Mouse (Mus musculus) limb, embryonic 13.5 days (tissue): ENCODE results near the gene Rftn1. TPM values are rescaled to one million over a fixed set of nuclear protein-coding genes. Genes with fewer than 3 reads are reported as not detected.
"Not testable (repeated sequence)": the region's sequence is repeated elsewhere in the genome, so short reads cannot be mapped to it uniquely, and the experiment has no call there.

Source experiments
- ATAC-seq: fragments of 200-750 bp; cut with Nextera tagmentation; 2 replicates; pipeline ENCODE4 v1.8.0; 2017; ENCODE audit warnings: low read depth, moderate number of reproducible peaks, moderate TSS enrichment; ENCODE audit not compliant: low FRiP score
- H3K27ac ChIP-seq: fragments of 300-500 bp; sonication (generic); 2 replicates; pipeline ENCODE4 v1.5.1; 2015; ENCODE audit warnings: inconsistent platforms, mild to moderate bottlenecking, moderate library complexity
- H3K27me3 ChIP-seq: fragments of 300-500 bp; sonication (generic); 2 replicates; pipeline ENCODE4 v1.6.1; 2015; ENCODE audit warnings: mild to moderate bottlenecking, inconsistent platforms
- H3K36me3 ChIP-seq: fragments of 300-500 bp; sonication (generic); 2 replicates; pipeline ENCODE4 v1.6.1; 2015; ENCODE audit warnings: inconsistent platforms, mild to moderate bottlenecking, moderate library complexity
- H3K4me1 ChIP-seq: fragments of 300-500 bp; sonication (generic); 2 replicates; pipeline ENCODE4 v1.6.1; 2015; ENCODE audit warnings: inconsistent platforms
- H3K4me2 ChIP-seq: fragments of 300-500 bp; sonication (generic); replicated peaks from 2 replicates; pipeline ENCODE4 v1.6.1; 2015; ENCODE audit warnings: inconsistent platforms, mild to moderate bottlenecking, moderate library complexity
- H3K4me3 ChIP-seq: fragments of 300-500 bp; sonication (generic); 2 replicates; pipeline ENCODE4 v1.5.1; 2015; ENCODE audit warnings: moderate library complexity, mild to moderate bottlenecking, inconsistent platforms
- H3K9ac ChIP-seq: fragments of 300-500 bp; sonication (generic); 2 replicates; pipeline ENCODE4 v1.6.1; 2015; ENCODE audit warnings: mild to moderate bottlenecking, inconsistent platforms
- H3K9me3 ChIP-seq: fragments of 300-500 bp; sonication (generic); 2 replicates; pipeline ENCODE4 v1.6.1; 2016; ENCODE audit warnings: inconsistent platforms
- WGBS: fragments of 180-500 bp; shearing (Covaris S2); methylation state at CpG from one replicate; pipeline ENCODE4 v1.1.7; 2015; 5-methylcytosine and 5-hydroxymethylcytosine counted together
- polyA plus RNA-seq: library from polyadenylated mRNA; unstranded; fragments of >200 nt; fragmentation: Nextera tagmentation; extraction: Ambion mirVana; gene quantifications from 2 replicates; pipeline ENCODE4 v1.2.1, GENCODE M21; 2015

Gene Rftn1
- polyA plus RNA-seq, 1 experiment from 2014 or later = 17.2 TPM

DNA sequence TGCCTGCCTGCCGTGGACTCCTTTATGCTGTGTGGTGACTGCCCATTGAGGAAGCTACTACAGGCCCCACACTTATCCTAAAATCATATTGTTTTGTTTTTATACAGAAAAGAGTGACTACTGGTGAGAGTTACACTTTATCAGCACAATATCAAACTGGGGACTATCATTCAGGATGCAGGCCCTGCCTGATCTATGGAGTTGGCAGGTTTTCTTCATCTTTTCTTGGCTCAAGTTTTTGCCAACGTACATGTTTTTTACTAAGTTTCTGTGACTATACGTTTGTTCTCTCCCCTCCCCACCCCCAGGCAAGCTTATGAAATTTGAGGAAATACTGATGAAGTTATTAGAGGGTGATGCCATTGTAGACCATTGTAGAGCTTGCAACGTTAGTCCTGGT lies 27.5 kb upstream of the Rftn1 start:
- no peak overlapping the region for H3K27ac ChIP-seq
- no peaks in the 10 kb centered on the region for H3K4me1 ChIP-seq
- no peak overlapping the region for H3K4me2 ChIP-seq
- ATAC-seq = no peak
- no peaks in the 10 kb centered on the region for H3K9me3 ChIP-seq
- no peak overlapping the region for H3K9ac ChIP-seq
- WGBS = 52% methylated on average over 4 of the region's 4 CpGs
- H3K36me3 ChIP-seq = no peaks in the 10 kb centered on the region
- no peak overlapping the region for H3K4me3 ChIP-seq
- no peaks in the 10 kb centered on the region for H3K27me3 ChIP-seq

DNA sequence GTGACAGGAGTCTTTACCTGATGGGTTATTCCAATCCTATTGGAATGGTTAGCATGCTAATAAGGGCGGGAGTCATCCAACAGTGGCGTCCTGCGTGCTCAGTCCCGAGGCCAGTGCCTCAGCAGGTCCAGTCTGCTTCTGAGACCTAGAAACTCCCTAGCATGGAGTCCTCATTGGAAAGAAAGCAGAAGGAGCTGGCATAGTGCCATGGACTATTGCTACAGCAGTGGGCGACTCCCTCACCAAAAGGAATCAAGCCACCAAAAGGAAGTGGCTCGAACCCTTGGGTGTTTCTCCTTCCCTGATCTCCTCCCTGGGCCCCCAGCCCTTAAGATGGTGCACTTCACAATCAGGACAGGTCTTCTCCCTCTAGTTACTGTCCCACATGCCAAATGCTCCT lies 24.6 kb upstream of the Rftn1 start:
- Histone ChIP-seq H3K9ac (no peak overlapping the region), H3K4me1 (no peaks in the 10 kb centered on the region), H3K9me3 (no peaks in the 10 kb centered on the region), H3K27me3 (no peaks in the 10 kb centered on the region), H3K4me2 (no peak overlapping the region), H3K36me3 (no peaks in the 10 kb centered on the region), H3K4me3 (no peak overlapping the region), H3K27ac (no peak overlapping the region)
- 84% methylated on average over 6 of the region's 6 CpGs for WGBS
- ATAC-seq = no peak

DNA sequence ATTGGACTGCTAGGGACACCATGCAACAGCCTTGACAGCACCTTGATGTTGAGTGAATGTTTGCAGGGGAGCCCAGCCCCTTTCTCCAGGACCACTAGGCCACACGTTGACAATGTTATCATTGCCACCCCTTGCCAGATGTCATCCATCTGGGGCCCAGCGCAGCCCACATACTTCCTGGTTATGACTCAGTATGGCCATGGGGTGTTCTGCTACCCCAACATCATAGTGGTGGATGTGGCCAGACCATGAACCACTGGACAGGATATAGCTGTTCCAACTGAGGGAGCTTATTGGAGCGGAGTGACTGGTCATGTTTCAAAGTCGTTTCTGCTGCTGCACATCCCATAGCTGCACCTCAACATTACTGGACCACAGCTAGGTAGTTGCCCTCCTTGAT lies 22.6 kb upstream of the Rftn1 start:
- no peaks in the 10 kb centered on the region for H3K4me1 ChIP-seq
- no peaks in the 10 kb centered on the region for H3K27me3 ChIP-seq
- ATAC-seq = no peak
- no peaks in the 10 kb centered on the region for H3K36me3 ChIP-seq
- H3K4me2 ChIP-seq = no peak overlapping the region
- H3K4me3 ChIP-seq = no peak overlapping the region
- WGBS = 86% methylated on average over 4 of the region's 4 CpGs
- no peaks in the 10 kb centered on the region for H3K9me3 ChIP-seq
- no peak overlapping the region for H3K9ac ChIP-seq
- no peak overlapping the region for H3K27ac ChIP-seq

DNA sequence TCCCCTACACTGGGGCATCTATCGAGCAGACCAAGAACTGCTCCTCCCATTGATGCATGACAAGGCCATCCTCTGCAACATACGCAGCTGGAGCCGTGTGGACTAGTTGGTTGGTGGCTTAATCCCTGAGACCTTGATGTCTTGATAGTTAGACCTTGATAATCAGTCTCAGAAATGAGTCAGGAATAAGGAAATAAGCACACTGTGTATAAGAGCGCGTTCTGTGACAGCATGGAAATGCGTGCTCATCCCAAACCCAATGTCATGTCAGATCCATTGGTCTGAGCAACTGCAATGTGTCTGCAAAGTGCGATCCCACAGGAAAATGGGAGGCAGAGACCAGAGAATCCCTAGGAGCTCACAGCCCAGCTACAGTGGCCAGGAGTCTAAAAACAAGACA lies 21.3 kb upstream of the Rftn1 start:
- 93% methylated on average over 7 of the region's 7 CpGs for WGBS

DNA sequence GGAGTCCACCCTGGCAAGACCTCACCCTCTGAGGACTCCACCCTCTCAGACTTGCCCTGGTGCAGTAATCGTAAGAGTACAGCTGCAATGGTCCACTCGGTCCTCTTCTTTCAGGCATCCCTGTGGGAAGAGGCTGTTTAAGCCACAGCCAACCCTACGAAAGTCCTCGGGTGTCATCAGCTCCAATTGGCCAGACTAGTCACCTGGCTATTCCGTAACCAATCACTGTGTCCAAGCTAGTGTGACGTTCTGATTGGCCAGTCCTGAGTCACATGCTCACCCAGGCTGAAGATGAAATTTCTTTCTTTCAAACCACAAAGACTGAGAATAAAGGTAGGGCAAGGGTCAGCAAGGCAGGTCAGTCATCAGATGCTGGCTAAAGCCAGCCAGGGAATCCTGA lies 19.4 kb upstream of the Rftn1 start:
- Histone ChIP-seq H3K9me3 (no peaks in the 10 kb centered on the region), H3K27ac (no peak overlapping the region), H3K9ac (no peak overlapping the region), H3K4me3 (no peak overlapping the region), H3K27me3 (no peaks in the 10 kb centered on the region), H3K4me2 (no peak overlapping the region), H3K36me3 (no peaks in the 10 kb centered on the region), H3K4me1 (no peaks in the 10 kb centered on the region)
- WGBS = 90% methylated on average over 6 of the region's 6 CpGs
- no peak for ATAC-seq

More for the DNA sequence above, 21.3 kb upstream of the Rftn1 start:
- Histone ChIP-seq H3K4me3 (no peak overlapping the region), H3K27ac (no peak overlapping the region), H3K36me3 (no peaks in the 10 kb centered on the region), H3K4me2 (no peak overlapping the region), H3K9me3 (no peaks in the 10 kb centered on the region), H3K4me1 (no peaks in the 10 kb centered on the region), H3K27me3 (no peaks in the 10 kb centered on the region), H3K9ac (no peak overlapping the region)
- no peak for ATAC-seq

DNA sequence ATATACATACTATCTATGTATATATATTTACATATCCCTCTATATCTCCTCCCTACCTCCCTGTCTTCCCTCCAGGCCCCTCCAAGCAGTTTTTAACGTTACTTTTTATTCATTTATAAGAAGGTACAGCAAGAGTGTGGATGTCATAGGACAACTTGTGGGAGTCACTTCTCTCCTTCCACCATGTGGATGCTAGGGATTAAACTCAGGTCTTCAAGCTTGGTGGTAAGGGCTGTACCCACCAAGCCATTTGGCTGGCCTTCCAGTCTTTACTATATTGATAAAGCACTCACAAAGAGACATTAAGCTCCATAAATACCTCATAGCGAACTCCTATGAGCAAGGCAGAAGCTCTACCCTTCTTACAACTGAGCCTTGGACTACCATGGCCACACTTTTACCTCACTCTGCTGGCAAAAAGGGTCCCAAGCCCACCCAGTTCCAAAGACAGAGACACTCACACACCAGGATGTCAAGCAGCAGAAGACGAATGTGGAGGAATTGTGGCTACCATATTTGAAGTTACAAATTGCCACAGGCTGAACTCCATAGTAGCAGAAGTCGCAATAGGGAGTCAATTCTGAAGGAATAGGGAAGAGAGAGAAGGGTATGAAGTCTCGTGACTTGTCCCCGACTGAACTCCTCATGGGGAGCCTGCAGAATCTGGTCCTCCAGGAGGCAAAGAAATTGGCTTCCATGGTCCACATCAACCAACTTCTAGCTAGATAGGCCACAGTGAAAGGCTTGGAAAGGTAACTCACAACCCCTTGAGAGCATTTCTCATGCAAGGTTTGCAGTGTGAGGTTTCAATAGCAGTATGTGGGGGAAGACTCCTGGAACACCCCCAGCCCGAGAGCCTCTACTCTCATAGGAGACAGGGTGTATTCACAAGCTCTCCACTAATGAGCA lies 17.9 kb upstream of the Rftn1 start:
- no peak overlapping the region for H3K4me2 ChIP-seq
- no peak overlapping the region for H3K4me3 ChIP-seq
- whole genome bisulfite sequencing = 88% methylated on average over 7 of the region's 7 CpGs
- no peaks in the 10 kb centered on the region for H3K27me3 ChIP-seq
- H3K27ac ChIP-seq = no peak overlapping the region
- no peaks in the 10 kb centered on the region for H3K36me3 ChIP-seq
- ATAC-seq = no peak
- no peak overlapping the region for H3K9ac ChIP-seq
- H3K9me3 ChIP-seq = no peaks in the 10 kb centered on the region
- H3K4me1 ChIP-seq = no peaks in the 10 kb centered on the region

DNA sequence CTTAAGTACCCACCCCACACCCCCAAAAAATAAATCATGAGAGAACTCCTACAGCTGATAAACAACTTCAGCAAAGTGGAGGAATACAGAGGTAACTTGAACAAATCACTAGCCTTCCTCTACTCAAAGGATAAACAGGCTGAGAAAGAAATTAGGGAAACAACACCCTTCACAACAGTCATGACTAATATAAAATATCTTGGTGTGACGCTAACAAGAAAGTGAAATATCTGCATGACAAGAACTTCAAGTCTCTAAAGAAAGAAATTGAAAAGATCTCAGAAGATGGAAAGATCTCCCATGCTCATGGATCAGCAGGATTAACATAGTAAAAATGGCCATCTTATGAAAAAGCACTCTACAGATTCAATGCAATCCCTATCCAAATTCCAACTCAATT lies 15.8 kb upstream of the Rftn1 start:
- H3K27me3 ChIP-seq, H3K36me3 ChIP-seq, H3K27ac ChIP-seq, H3K9me3 ChIP-seq, H3K4me2 ChIP-seq, H3K4me3 ChIP-seq, H3K9ac ChIP-seq, ATAC-seq, H3K4me1 ChIP-seq: not testable (repeated sequence)
- WGBS = 91% methylated on average over 1 of the region's 1 CpGs

DNA sequence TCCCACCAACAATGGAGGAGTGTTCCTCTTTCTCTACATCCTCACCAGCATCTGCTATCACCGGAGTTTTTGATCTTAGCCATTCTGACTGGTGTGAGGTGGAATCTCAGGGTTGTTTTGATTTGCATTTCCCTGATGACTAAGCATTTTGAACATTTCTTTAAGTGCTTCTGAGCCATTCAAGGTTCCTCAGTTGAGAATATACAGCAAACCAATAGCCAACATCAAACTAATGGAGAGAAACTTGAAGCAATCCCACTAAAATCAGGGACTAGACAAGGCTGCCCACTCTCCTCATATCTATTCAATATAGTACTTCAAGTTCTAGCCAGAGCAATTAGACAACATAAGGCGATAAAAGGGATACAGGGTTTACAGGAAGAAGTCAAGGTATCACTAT lies 15.4 kb upstream of the Rftn1 start:
- not testable (repeated sequence) for H3K36me3 ChIP-seq, H3K27ac ChIP-seq, H3K27me3 ChIP-seq, H3K9me3 ChIP-seq, H3K4me2 ChIP-seq, ATAC-seq, H3K9ac ChIP-seq, H3K4me1 ChIP-seq, H3K4me3 ChIP-seq
- WGBS = 91% methylated on average over 2 of the region's 2 CpGs

DNA sequence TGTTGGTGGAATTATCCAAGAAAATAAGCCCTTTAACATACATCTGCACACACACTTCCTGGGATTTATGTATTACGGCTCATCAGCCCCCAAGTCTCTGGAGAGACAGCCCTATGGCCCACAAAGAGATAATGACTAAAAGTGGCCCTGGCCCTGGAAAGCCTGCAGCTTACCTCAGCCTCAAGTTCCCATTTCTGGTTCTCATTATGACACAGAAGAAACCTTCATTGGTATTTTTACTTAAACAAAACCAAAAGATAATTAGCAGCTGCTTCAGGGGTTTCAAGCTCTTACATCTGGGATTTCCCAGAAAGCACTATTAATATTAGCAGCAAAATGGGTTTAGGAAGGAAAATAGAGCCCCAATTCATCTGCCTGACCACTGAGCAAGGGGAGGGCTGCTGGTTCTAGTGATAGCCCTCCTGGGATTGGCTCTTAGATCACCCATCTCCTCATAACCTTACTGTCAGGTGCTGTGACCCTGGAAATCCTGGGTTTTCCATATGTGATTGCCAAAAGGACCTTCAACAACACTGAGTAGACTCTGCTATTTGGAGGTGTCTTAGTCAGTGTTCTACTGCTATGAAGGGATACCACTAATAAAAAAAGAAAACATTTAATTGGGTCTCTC lies 14.8 kb upstream of the Rftn1 start:
- no peak overlapping the region for H3K27ac ChIP-seq
- no peaks in the 10 kb centered on the region for H3K27me3 ChIP-seq
- H3K9ac ChIP-seq = no peak overlapping the region
- H3K4me2 ChIP-seq = no peak overlapping the region
- no peaks in the 10 kb centered on the region for H3K9me3 ChIP-seq
- H3K36me3 ChIP-seq = no peaks in the 10 kb centered on the region
- no peak overlapping the region for H3K4me3 ChIP-seq
- 54% methylated on average over 1 of the region's 1 CpGs for WGBS
- peaks cover 8% of the 10 kb centered on the region; the same call in 1 of the 2 replicates for H3K4me1 ChIP-seq
- no peak for ATAC-seq

DNA sequence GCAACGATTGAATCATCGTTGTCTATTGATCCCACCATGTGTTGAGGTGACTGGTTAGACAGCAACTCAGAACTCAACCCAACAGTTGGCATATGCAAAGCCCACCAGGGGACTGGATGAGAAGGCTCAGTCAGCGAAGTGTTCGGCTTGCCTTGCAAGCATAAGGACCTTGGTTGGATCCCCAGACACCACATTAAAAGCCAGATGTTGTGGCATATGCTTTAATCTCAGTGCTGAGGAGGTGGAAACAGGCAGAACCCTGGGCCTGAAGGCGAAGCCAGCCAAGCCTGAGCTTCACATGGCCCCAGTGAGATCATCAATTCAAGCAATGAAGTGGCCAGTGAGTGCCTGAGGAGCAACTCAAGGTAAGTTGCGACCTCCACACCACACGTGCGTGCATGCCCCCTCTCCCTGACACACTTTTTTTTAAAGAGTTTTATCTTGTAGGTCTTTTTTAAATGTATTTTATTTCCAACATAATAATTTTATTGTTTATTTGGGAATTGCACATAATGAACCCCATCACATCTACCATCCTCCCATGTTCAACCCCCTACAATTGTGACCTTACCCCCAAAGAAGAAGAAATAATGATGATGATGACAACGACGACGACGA lies 11.5 kb upstream of the Rftn1 start:
- H3K4me3 ChIP-seq = no peak overlapping the region
- no peaks in the 10 kb centered on the region for H3K27me3 ChIP-seq
- H3K9ac ChIP-seq = no peak overlapping the region
- H3K27ac ChIP-seq = no peak overlapping the region
- H3K36me3 ChIP-seq = no peaks in the 10 kb centered on the region
- no peak overlapping the region for H3K4me2 ChIP-seq
- H3K9me3 ChIP-seq = no peaks in the 10 kb centered on the region
- 76% methylated on average over 12 of the region's 12 CpGs for WGBS
- H3K4me1 ChIP-seq = peaks cover 8% of the 10 kb centered on the region; the same call in 1 of the 2 replicates
- no peak for ATAC-seq

DNA sequence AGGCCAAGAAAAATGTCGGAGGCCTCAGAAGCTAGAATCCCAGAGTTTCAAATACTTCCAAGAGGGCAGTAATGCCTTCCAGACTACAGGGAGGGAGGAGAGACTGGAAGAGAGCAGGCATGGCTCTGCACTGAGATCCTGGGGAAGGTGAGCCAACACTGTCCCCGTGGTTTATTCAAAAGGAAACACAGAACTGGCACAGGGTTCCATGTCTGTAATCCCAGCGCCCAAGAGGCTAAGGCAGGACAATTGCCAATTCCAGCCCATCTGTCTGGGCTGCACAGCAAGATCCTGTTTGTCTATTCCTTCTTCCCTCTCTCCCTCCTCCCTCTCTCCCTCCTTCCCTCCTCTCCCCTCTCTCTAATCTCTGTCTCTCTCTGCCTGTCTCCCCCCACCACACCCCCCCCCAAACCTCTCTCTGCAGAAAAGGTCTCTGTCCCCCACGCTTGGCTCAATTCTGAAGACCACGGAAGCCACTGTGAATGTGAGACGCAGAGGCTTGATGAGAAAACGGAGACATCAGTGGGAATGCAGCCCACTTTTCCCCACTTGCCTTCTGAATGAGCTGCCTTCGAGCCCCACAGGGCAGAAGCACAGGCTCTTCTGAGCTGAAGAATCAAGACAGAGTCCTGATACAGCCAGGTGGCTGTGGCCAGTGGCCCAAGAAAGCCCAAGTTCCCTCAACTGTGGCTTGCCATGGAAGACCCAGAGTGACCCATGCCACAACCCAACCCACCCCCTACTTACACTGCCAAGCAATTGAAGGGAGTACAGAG lies 8.8 kb upstream of the Rftn1 start:
- no peak overlapping the region for H3K4me3 ChIP-seq
- peaks cover 10% of the 10 kb centered on the region; the same call in 1 of the 2 replicates for H3K4me1 ChIP-seq
- H3K4me2 ChIP-seq = no peak overlapping the region
- no peak overlapping the region for H3K27ac ChIP-seq
- no peaks in the 10 kb centered on the region for H3K9me3 ChIP-seq
- no peaks in the 10 kb centered on the region for H3K27me3 ChIP-seq
- WGBS = 72% methylated on average over 8 of the region's 8 CpGs
- no peak overlapping the region for H3K9ac ChIP-seq
- no peaks in the 10 kb centered on the region for H3K36me3 ChIP-seq
- ATAC-seq = no peak

DNA sequence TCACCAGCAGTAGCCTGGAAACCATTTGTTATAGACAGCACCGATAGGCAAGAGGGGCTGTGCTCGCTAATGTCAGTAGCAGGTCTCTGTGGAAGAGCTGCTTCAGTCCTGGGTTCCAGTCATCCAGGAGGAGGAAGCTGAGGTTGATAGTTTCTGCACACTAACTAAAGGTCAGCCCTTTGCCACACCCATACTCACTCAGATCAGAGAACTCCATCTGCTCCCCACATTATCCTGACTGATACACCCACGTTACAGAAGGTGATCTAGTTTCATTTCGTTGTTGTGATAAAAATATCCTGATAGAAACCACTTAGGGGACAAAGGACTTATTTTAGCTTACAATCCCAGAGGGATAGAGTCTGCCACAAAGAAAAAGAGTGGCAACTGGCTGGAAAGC lies 7.1 kb upstream of the Rftn1 start:
- Histone ChIP-seq H3K27ac (no peak overlapping the region), H3K4me3 (no peak overlapping the region), H3K27me3 (peaks cover 8% of the 10 kb centered on the region), H3K36me3 (no peaks in the 10 kb centered on the region), H3K4me2 (no peak overlapping the region), H3K9me3 (no peaks in the 10 kb centered on the region), H3K4me1 (peaks cover 10% of the 10 kb centered on the region; the same call in 1 of the 2 replicates), H3K9ac (no peak overlapping the region)
- WGBS = 91% methylated on average over 4 of the region's 4 CpGs
- no peak for ATAC-seq
